Mouse (Mus musculus): ENCODE data around the gene Exo5. TPM values are rescaled to one million over a fixed set of nuclear protein-coding genes. Genes with fewer than 3 reads are reported as not detected.

The Exo5 gene
- polyA plus RNA-seq, 1 experiment from 2014 or later: 26.9 TPM

DNA sequence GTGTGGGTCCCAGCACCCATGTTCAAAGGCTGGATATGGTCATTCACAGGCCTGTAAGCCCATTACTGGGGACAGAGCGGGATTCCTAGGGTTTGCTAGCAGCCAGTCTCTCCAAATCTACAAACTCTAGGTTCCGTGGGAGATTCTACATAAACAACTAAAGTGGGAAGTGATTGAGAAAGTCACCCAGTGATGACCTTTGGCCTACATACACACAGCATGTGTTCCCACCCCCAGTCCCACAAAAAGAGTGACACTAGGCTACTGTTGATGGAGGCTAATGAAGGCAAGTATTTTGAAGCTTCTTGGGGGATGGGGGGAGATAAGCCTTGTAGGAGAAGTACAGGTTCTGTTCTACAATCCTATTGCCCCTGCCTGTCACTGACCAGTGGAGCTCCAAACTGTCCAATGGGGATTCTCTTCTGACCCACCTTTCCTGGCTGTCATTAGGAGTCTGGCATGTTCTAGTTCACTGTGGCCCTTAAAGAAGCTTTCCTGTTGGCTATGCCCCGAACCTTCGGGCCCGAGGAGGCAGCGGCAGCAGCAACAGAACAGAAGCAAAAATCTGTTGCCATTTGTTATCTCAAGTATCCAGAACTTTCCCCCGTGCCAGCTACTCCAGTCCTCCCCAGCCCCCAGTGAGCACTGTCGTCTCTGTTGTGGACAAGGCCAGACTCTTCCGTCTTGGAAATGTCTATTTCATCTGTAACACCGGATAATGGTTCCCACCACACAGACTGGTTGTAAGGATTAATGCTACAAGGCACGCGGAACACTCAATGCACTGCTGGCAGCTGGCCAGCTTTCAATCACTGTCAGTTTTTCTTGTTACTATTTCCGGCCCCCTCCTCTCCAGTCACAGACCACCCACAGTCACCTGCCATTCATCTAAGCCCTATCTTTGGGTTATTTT is 39.4 kb downstream of the Exo5 start:
- WGBS: 36% methylated on average over 13 of the region's 13 CpGs
- no peak for ATAC-seq
- Histone ChIP-seq H3K4me1 (ENCODE audit: control insufficient read depth, insufficient read depth, low read length) (peaks cover 4% of the 10 kb centered on the region), H3K9me3 (ENCODE audit: control insufficient read depth, low read length) (no peaks in the 10 kb centered on the region), H3K27ac (ENCODE audit: low read length) (no peak overlapping the region), H3K27me3 (replicated peaks; ENCODE audit: control insufficient read depth, insufficient read depth, low read length) (no peaks in the 10 kb centered on the region), H3K9ac (ENCODE audit: low read depth, low read length) (no peak overlapping the region), H3K4me3 (ENCODE audit: low read length) (no peak overlapping the region), H3K36me3 (ENCODE audit: control insufficient read depth, insufficient read depth, low read length) (no peaks in the 10 kb centered on the region), H3K4me2 (ENCODE audit: low read depth, low read length) (no peak overlapping the region)

DNA sequence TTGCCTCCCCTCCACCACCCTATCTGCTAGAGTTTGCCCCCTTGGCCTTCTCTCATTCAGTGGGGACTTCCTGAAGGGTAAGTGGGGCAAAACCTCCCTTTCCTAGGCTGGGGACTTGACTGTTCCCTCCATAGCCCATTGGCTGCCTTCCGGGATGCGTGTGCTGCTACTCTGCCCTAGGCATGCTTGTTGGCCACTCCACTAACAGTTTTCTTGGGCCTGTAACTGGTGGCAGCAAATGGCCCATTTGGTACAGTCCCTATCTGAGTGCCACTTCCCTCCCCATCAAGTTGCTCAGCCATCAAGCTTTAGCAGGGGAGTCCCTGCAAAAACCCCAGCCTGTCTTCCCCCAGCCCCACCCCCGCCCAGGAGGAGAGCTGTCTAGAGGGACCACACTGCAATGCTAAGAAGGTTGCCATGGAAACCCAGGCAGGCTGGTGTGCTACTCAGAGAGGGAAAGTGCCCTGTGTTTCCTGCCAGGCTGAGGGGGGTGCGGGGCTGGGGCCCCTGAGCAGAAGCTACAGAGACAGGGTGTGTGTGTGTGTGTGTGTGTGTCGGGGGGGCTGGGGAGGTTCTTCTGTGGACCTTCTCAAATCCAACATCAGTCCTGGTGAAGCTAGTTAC is 42.7 kb downstream of the Exo5 start:
- Histone ChIP-seq H3K27me3 (replicated peaks; ENCODE audit: control insufficient read depth, insufficient read depth, low read length) (no peaks in the 10 kb centered on the region), H3K9me3 (ENCODE audit: control insufficient read depth, low read length) (no peaks in the 10 kb centered on the region), H3K4me3 (ENCODE audit: low read length) (no peak overlapping the region), H3K4me2 (ENCODE audit: low read depth, low read length) (no peak overlapping the region), H3K27ac (ENCODE audit: low read length) (no peak overlapping the region), H3K9ac (ENCODE audit: low read depth, low read length) (no peak overlapping the region), H3K36me3 (ENCODE audit: control insufficient read depth, insufficient read depth, low read length) (no peaks in the 10 kb centered on the region), H3K4me1 (ENCODE audit: control insufficient read depth, insufficient read depth, low read length) (peaks cover 4% of the 10 kb centered on the region)
- WGBS: 45% methylated on average over 5 of the region's 5 CpGs
- ATAC-seq: no peak

DNA sequence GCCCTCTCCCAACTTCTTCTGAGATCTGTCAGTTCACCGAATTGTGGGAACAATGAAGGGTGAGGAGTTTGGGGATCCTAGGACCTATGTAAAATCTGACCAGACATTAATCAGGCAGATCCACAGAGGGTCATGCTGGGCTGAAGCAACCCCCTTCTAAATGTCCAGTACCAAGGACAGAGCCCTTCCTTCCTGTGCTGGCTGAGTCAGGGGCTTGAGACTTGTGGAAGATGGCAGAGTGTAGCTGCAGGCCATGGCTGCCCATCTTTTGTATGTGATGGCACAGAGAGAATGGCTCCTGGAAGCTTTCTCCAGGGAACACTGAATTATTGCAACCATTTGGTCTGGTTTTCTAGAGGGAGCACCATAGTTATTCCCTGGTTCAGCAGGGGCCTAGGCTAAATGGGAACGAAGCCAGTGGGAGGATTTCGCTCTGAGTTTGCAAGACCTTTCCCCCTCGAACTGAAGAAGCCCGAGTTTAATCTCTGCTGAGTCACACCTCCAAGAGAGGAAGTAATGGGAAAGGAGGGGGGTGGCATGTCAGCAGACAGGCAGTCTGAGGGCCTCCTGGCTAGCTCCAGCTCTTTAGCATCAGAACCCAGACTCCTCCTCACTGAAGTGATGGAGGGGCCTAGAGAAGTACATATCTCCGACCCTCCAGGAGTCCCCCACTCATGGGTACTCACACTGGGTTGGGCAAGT is 43.9 kb downstream of the Exo5 start:
- H3K27ac ChIP-seq (ENCODE audit: low read length): no peak overlapping the region
- 55% methylated on average over 6 of the region's 6 CpGs for WGBS
- ATAC-seq: no peak
- no peaks in the 10 kb centered on the region for H3K27me3 ChIP-seq (replicated peaks; ENCODE audit: control insufficient read depth, insufficient read depth, low read length)
- no peaks in the 10 kb centered on the region for H3K36me3 ChIP-seq (ENCODE audit: control insufficient read depth, insufficient read depth, low read length)
- H3K4me2 ChIP-seq (ENCODE audit: low read depth, low read length): no peak overlapping the region
- H3K9ac ChIP-seq (ENCODE audit: low read depth, low read length): no peak overlapping the region
- no peak overlapping the region for H3K4me3 ChIP-seq (ENCODE audit: low read length)
- peaks cover 3% of the 10 kb centered on the region for H3K4me1 ChIP-seq (ENCODE audit: control insufficient read depth, insufficient read depth, low read length)
- H3K9me3 ChIP-seq (ENCODE audit: control insufficient read depth, low read length): no peaks in the 10 kb centered on the region

DNA sequence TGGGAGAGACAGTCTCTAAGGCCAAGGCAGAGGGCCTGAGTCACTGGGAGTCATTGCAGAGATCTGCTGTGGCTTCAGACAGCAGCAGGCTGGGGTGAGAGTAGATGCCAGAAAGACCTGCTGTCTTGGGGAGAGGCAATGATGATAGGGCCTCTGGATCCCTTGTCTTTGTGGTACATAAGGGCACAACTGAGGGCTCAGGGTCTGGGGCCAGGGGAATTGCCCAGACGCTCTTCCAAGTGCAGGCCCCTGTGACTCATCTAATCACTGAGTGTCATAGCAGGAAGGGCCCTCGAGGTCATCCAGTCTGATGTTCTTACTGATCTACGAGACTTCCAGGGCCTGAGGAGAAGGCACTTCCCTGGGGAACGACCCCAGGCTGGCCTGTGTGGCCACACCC is 45.4 kb downstream of the Exo5 start:
- no peak for ATAC-seq
- Histone ChIP-seq H3K4me1 (ENCODE audit: control insufficient read depth, insufficient read depth, low read length) (no peaks in the 10 kb centered on the region), H3K36me3 (ENCODE audit: control insufficient read depth, insufficient read depth, low read length) (no peaks in the 10 kb centered on the region), H3K27ac (ENCODE audit: low read length) (no peak overlapping the region), H3K4me3 (ENCODE audit: low read length) (no peak overlapping the region), H3K27me3 (replicated peaks; ENCODE audit: control insufficient read depth, insufficient read depth, low read length) (no peaks in the 10 kb centered on the region), H3K4me2 (ENCODE audit: low read depth, low read length) (no peak overlapping the region), H3K9me3 (ENCODE audit: control insufficient read depth, low read length) (no peaks in the 10 kb centered on the region), H3K9ac (ENCODE audit: low read depth, low read length) (no peak overlapping the region)
- WGBS: 19% methylated on average over 4 of the region's 4 CpGs

DNA sequence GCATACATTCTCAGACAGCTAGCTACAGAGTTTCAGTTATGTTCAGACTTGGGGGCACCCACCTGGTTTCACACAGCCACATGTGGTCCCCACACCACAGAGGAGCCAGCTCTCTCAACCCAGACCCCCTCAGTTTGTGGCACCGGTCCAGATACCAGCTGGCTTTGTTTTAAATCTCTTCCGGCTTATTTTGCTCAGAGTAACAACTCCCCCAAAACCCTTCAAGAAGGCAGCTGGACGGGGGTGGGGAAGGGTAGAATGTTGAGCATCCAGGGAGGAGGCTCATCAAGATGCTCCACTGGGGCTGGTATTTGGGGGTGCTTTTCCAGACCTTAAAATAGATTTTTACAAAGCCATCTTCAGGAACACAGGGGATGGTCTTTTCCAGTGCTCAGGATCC is 46.1 kb downstream of the Exo5 start:
- Histone ChIP-seq H3K27ac (ENCODE audit: low read length) (no peak overlapping the region), H3K4me1 (ENCODE audit: control insufficient read depth, insufficient read depth, low read length) (no peaks in the 10 kb centered on the region), H3K4me2 (ENCODE audit: low read depth, low read length) (no peak overlapping the region), H3K36me3 (ENCODE audit: control insufficient read depth, insufficient read depth, low read length) (no peaks in the 10 kb centered on the region), H3K27me3 (replicated peaks; ENCODE audit: control insufficient read depth, insufficient read depth, low read length) (no peaks in the 10 kb centered on the region), H3K4me3 (ENCODE audit: low read length) (no peak overlapping the region), H3K9me3 (ENCODE audit: control insufficient read depth, low read length) (no peaks in the 10 kb centered on the region), H3K9ac (ENCODE audit: low read depth, low read length) (no peak overlapping the region)
- 44% methylated on average over 3 of the region's 3 CpGs for WGBS
- no peak for ATAC-seq

DNA sequence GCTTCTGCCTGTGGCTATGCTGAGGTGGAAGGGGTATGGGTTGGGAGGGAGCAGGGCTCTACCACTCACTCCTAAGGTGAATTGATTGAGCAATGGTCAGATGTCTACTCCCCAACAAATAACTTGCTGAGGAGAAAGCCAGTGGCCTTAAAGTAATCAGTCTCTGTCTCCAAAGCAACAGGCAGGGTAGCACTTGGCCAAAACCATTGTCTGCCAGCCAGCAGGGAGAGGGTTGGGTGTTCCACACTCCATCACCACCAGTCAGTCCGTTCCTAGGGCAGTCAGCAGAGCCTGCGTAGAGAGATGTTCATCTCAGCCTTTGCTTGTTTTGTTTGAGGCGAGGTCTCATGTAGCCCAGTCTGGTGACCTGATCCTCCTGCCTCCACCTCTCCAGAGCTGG is 48.9 kb downstream of the Exo5 start:
- no peaks in the 10 kb centered on the region for H3K27me3 ChIP-seq (replicated peaks; ENCODE audit: control insufficient read depth, insufficient read depth, low read length)
- no peak overlapping the region for H3K4me2 ChIP-seq (ENCODE audit: low read depth, low read length)
- ATAC-seq: no peak
- no peak overlapping the region for H3K27ac ChIP-seq (ENCODE audit: low read length)
- no peaks in the 10 kb centered on the region for H3K9me3 ChIP-seq (ENCODE audit: control insufficient read depth, low read length)
- H3K9ac ChIP-seq (ENCODE audit: low read depth, low read length): no peak overlapping the region
- 65% methylated on average over 3 of the region's 3 CpGs for WGBS
- no peaks in the 10 kb centered on the region for H3K4me1 ChIP-seq (ENCODE audit: control insufficient read depth, insufficient read depth, low read length)
- H3K4me3 ChIP-seq (ENCODE audit: low read length): no peak overlapping the region
- no peaks in the 10 kb centered on the region for H3K36me3 ChIP-seq (ENCODE audit: control insufficient read depth, insufficient read depth, low read length)

Small RNA genes lying within 50 kb of the gene (microRNA-seq; reads per million reads assigned to microRNA genes)
- not detected for gene Mir7015

Other genes starting within 250 kb of the Exo5 start
- gene Kcnq4, start 176.4 kb downstream of the Exo5 start, polyA plus RNA-seq (2015; fragmentation: Nextera tagmentation; extraction: Ambion mirVana): 2.0 and 2.3 TPM in 2 replicates
- gene Nfyc, start 93.4 kb downstream of the Exo5 start, polyA plus RNA-seq (2015; fragmentation: Nextera tagmentation; extraction: Ambion mirVana): 82.0 and 85.8 TPM in 2 replicates
- gene Rims3, start 70.2 kb downstream of the Exo5 start, polyA plus RNA-seq (2015; fragmentation: Nextera tagmentation; extraction: Ambion mirVana): 0.82 and 0.88 TPM in 2 replicates
- 3.9 and 4.8 TPM in 2 replicates for gene Zfp69, start 26.7 kb upstream of the Exo5 start, polyA plus RNA-seq (2015; fragmentation: Nextera tagmentation; extraction: Ambion mirVana)
- gene Smap2, start 92.2 kb upstream of the Exo5 start, polyA plus RNA-seq (2015; fragmentation: Nextera tagmentation; extraction: Ambion mirVana): 12.2 and 14.2 TPM in 2 replicates
- 4.5 and 4.7 TPM in 2 replicates for gene Col9a2, start 114.4 kb upstream of the Exo5 start, polyA plus RNA-seq (2015; fragmentation: Nextera tagmentation; extraction: Ambion mirVana)
- 34.0 and 34.6 TPM in 2 replicates for gene Zmpste24, start 173.2 kb upstream of the Exo5 start, polyA plus RNA-seq (2015; fragmentation: Nextera tagmentation; extraction: Ambion mirVana)
- gene Tmco2, start 184.2 kb upstream of the Exo5 start, polyA plus RNA-seq (2015; fragmentation: Nextera tagmentation; extraction: Ambion mirVana): not detected in 2 replicates